Mouse (Mus musculus) heart, postnatal 4 days (tissue): ENCODE results near the gene Ift140. TPM values are rescaled to one million over a fixed set of nuclear protein-coding genes. Genes with fewer than 3 reads are reported as not detected.
A peak's percentile ranks its signal among the peaks of the same experiment; 100 is the strongest.
"Not testable (repeated sequence)": the region's sequence is repeated elsewhere in the genome, so short reads cannot be mapped to it uniquely, and the experiment has no call there.

Experiments used
- DNase-seq: peaks from one replicate; pipeline ENCODE4 v3.0.0; 2021
- total RNA-seq, 2 experiments: library from RNA; stranded (reverse); gene quantifications; 2 replicates each; pipeline ENCODE4 v1.2.3; 2021

Ift140 gene
- total RNA-seq, 2 experiments from 2014 or later: 7.0 to 7.3 TPM

DNA sequence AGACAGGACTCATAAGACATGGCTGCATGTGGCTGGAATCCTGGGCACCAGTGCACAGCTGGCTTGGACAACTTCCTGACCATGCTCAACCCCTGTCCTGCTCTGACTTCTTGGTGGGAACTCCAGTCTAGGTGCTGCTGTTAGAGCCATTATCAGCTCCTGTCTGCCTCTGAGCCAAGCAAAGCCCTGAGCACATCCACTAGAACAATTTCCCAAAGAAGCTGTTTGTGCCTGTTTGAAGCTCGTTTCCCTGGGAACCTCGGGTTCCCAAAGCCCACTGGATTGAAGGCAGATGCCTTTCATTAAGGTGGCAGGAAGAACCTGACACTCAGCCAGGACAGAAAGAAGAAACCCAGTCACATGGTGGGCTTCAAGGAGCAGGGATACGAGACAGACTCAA lies 104.5 kb downstream of the Ift140 start, which contains the start of gene Ptx4:
Gene Ptx4, plus strand, starts transcription at position 355 of the 400 bp plus-strand sequence.
- no peak for DNase-seq

DNA sequence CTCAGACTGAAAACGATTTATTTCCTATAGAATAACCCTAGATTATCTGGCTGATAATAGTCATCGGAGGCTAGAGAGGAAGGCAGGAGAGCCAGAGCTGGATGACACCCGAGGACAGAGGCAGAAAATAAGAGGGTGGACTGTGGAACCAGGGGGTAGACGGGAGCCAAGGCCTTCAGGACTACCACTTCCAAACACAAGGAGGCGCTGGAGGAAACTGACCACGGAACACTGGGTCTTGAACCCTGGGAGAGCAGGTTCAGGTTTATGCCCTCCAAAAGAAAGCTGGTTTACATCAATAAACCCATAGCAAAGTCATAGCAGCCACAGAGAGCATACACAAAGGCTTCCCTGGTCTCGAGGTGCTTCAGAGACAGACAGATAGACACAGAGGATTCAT lies 108.1 kb downstream of the Ift140 start:
- DNase-seq: peak; percentile 32

DNA sequence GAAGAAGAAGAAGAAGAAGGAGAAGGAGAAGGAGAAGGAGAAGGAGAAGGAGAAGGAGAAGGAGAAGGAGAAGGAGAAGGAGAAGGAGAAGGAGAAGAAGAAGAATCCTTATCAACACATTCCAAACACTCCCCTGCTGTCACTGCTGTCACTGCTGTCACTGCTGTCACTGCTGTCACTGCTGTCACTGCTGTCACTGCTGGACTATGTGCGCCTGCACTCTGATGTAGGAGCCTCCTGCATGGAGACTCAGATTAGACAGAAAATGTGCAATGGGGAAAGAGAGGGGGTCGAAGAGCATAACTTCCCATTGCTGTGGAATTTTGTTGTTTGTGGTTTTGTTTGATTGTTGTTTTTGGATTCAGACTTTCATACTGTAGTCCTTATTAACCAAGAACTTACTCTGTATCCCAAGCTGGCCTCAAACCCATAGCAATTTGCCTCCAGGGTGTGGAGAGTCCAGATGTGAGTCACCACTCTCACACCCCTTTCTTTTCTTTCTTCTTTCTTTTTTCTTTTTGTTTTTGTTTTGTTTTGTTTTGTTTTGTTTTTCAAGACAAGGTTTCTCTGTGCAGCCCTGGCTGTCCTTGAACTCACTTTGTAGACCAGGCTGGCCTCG lies 109.7 kb downstream of the Ift140 start:
- not testable (repeated sequence) for DNase-seq

DNA sequence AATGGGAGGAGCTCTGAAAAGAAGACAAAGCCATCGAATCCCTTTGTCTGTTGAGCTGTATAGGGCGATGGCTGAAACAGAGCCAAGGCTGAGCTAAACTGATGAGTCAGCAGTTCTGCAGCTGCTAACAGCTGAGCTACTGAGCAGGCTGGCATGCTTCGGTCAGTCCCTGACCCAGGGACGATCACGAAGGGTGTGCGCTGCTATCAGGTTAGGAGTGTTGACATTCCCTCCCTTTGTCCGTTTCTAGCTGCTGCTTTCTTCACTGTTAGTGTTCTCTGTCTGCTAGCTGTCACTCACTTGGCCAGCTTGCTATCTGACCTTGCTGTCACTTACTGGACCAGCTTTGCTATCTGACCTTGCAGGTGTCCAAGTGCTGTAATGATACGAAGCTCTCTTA lies 111.2 kb downstream of the Ift140 start:
- peak; percentile 46 for DNase-seq

DNA sequence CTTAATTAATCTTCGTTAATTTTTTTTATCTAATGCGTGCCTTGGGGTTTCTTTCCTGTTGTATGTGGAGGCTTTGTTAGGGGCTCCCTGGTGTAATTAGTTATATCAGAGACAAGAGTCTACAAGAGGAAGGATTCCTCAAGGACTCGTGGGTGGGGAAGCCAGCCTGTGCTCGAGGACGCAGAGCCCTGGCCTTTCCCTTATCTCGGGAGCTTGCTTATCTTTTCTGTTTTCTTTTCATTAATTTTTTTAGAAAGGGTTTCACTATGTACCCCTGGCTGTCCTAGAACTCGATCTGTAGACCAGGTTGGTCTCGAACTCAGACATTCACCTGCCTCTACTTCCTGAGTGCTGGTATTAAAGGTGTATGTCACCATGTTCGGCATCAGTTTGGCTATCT lies 111.8 kb downstream of the Ift140 start:
- no peak for DNase-seq

DNA sequence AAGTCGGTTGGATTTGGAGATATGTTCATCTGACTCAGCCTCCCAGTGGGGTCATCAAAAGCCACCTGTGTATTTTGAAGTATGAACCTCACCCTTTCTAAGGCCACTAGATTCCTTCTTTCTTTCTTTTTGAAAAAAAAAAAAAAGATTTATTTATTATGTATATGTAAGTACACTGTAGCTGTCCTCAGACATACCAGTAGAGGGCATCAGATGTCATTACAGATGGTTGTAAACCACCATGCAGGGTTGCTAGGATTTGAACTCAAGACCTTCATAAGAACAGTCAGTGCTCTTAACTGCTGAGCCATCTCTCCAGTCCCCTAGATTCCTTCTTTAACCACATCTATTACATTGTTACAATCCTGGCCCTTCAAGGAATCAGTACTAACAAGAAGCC lies 114.2 kb downstream of the Ift140 start:
- no peak for DNase-seq

DNA sequence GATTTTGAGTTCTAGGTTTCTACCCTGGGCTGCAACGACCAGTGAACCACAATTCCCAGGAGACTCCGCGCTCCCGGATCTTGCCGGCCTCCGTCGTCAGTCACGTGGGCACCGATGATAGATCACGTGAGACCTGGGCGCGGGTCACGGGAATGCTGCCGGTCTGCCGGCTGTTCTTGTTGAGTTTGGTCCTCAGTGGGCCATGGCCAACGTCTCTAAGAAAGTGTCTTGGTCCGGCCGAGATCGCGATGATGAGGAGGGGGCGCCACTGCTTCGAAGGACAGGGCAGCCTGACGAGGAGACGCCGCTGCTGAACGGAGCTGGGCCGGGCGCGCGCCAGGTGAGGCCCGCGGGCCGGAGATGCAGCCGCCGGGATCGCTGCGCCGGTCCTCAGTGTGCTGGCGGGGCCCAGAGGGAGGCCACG lies 117.4 kb downstream of the Ift140 start, which contains the start of gene Clcn7:
Gene Clcn7, plus strand, starts transcription at position 117 of the 424 bp plus-strand sequence.
- peak; percentile 94 for DNase-seq

DNA sequence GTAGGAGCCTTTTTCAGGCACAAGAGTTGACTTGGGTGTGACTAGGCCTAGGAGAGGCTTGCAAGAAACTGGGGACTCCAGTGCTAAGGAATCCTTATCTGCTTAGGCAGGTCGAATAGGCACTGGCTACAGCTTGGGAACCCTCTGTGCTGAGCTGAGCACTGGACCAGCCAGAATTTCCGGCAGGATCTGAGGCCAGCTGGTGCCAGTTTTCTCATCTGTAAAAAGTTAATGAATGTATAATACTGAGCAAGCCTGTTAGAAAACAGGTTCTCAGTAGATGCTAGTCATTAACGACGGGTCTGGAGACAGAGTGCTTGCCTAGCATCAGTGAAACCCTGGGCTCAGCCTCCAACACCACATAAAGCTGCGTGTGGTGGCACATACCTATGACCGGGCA lies 119.7 kb downstream of the Ift140 start:
- DNase-seq: no peak

DNA sequence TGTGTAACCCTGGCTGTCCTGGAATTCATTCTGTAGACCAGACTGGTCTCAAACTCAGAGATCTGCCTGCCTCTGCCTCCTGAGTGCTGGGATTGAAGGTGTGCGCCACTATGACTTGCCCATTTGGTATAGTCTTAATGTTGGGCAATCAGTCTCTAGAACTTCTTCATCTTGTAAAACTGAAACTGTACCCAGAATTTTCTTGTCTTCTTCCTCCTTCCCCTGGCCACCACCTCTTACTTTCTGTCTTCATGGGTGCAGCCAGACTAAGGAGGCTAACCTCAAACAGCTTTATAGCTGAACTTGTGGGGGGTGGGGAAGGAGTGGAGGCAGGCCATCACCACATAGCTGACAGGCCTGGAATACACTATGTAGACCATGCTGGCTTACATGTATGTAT lies 122.9 kb downstream of the Ift140 start:
- no peak for DNase-seq

DNA sequence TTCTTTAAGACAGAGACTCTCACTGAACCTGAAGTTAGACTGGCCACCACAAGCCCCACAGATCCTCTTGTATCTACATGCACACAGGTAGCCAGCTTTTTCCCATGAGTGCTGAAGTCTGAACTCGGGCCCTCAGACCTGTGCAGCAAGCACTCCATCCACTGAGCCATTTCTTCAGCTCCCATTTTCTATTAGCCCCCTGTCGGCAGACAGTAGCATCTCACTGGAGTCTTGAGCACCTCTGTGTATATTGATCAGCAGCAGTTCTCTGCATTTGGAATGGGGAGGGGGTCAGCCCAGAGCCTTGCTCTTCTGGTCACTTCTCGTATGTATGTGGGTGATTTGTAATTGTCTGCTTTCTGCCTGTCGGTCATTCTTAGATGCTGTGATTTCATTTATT lies 124.1 kb downstream of the Ift140 start:
- DNase-seq: peak; percentile 22

Other genes with a start within 250 kb of the Ift140 start
- under 1 TPM in 1 of 2 experiments, not detected in 1; 0.16 TPM for gene Meiob, start 211.8 kb upstream of the Ift140 start, total RNA-seq
- 10 to 100 TPM; 77.6 to 82.3 TPM for gene Hagh, start 175.9 kb upstream of the Ift140 start, total RNA-seq
- gene Fahd1, start 165.7 kb upstream of the Ift140 start, total RNA-seq: 10 to 100 TPM; 50.3 to 53.0 TPM
- 1 to 10 TPM; 2.9 to 3.5 TPM for gene Igfals, start 150.1 kb upstream of the Ift140 start, total RNA-seq
- 10 to 100 TPM; 25.6 to 27.0 TPM for gene Nubp2, start 129.7 kb upstream of the Ift140 start, total RNA-seq
- 10 to 100 TPM; 34.8 to 38.6 TPM for gene Spsb3, start 129.4 kb upstream of the Ift140 start, total RNA-seq
- 10 to 100 TPM; 24.8 to 27.1 TPM for gene Eme2, start 121.0 kb upstream of the Ift140 start, total RNA-seq
- 10 to 100 TPM; 93.6 to 97.0 TPM for gene Mrps34, start 121.0 kb upstream of the Ift140 start, total RNA-seq
- gene Nme3, start 119.6 kb upstream of the Ift140 start, total RNA-seq: 10 to 100 TPM; 33.6 to 42.8 TPM
- gene Mapk8ip3, start 79.1 kb upstream of the Ift140 start, total RNA-seq: 10 to 100 TPM; 66.5 to 68.5 TPM
- 10 to 100 TPM; 43.6 to 49.9 TPM for gene Jpt2, start 55.4 kb upstream of the Ift140 start, total RNA-seq
- gene Cramp1l, start 297 bp upstream of the Ift140 start, total RNA-seq: 10 to 100 TPM; 15.1 to 16.3 TPM
- 10 to 100 TPM; 25.2 to 27.4 TPM for gene Tmem204, start 67.5 kb downstream of the Ift140 start, total RNA-seq
- 10 to 100 TPM; 16.4 to 17.5 TPM for gene Telo2, start 99.9 kb downstream of the Ift140 start, total RNA-seq
- gene Ptx4, start 104.7 kb downstream of the Ift140 start, total RNA-seq: 1 to 10 TPM; 1.4 TPM
- 10 to 100 TPM; 25.2 to 25.6 TPM for gene Clcn7, start 117.3 kb downstream of the Ift140 start, total RNA-seq
- gene Ccdc154, start 146.4 kb downstream of the Ift140 start, total RNA-seq: not detected
- gene Gm38655, start 159.4 kb downstream of the Ift140 start, total RNA-seq: not detected
- gene BC003965, start 168.5 kb downstream of the Ift140 start, total RNA-seq: 10 to 100 TPM; 14.4 to 17.5 TPM
- gene Unkl, start 172.3 kb downstream of the Ift140 start, total RNA-seq: 10 to 100 TPM in 1 of 2 experiments, 1 to 10 TPM in 1; 8.5 to 10.4 TPM
- 10 to 100 TPM; 11.2 to 14.9 TPM for gene Gnptg, start 224.0 kb downstream of the Ift140 start, total RNA-seq
- 10 to 100 TPM; 12.7 to 14.0 TPM for gene Tsr3, start 224.1 kb downstream of the Ift140 start, total RNA-seq
- gene Baiap3, start 240.3 kb downstream of the Ift140 start, total RNA-seq: under 1 TPM; 0.14 to 0.31 TPM